Mouse (Mus musculus) E14TG2a.4 (cell line): ENCODE data around the gene Car11.

ENCODE experiments used
- H3K27me3 ChIP-seq: 2 replicates; pipeline ENCODE4 v1.6.1; 2014; ENCODE audit warnings: low read length, control low read depth; ENCODE audit not compliant: insufficient read depth
- H3K36me3 ChIP-seq: 2 replicates; pipeline ENCODE4 v1.6.1; 2014; ENCODE audit warnings: low read length, control low read depth; ENCODE audit not compliant: insufficient read depth
- H3K4me1 ChIP-seq: replicated peaks from 2 replicates; pipeline ENCODE4 v1.6.1; 2014; ENCODE audit warnings: low read depth, low read length, control low read depth
- H3K4me3 ChIP-seq: replicated peaks from 2 replicates; pipeline ENCODE4 v1.5.1; 2014; ENCODE audit warnings: mild to moderate bottlenecking, low read length
- H3K9me3 ChIP-seq: 2 replicates; pipeline ENCODE4 v1.6.1; 2014; ENCODE audit warnings: low read length, control low read depth
- CTCF ChIP-seq: conservative IDR thresholded peaks from 2 replicates; pipeline ENCODE4 v1.5.1; 2014; ENCODE audit warnings: low read length
- NANOG ChIP-seq: IDR thresholded peaks from 2 replicates; pipeline ENCODE4 v1.6.1; 2014; ENCODE audit warnings: borderline replicate concordance, low read length, mixed read lengths
- POU5F1 ChIP-seq: IDR thresholded peaks from 2 replicates; pipeline ENCODE4 v1.6.1; 2014; ENCODE audit warnings: low read length, borderline replicate concordance

The Car11 gene

DNA sequence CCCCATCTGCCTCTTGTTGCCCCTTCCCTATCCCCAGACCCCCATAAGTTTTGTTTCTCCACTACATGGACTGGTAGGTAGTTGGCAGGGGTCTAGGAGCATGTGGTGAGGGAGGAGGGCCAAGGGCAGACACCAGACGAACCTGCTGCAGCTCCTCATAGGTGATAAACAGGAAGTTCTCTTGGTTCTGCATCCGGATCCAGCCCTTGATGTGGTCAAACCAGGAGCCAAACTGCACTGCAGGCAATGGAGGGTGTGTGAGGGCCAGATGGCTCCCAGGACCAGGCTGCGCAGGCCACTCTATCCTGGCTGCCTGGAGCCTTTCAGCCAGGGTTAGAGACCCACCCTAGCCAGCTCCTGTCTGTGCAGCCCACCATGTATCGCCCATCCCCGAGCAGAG lies 33.8 kb downstream of the Car11 start:
- Histone ChIP-seq H3K9me3 (no peaks in the 10 kb centered on the region), H3K4me1 (peaks cover 55% of the 10 kb centered on the region), H3K27me3 (no peaks in the 10 kb centered on the region), H3K4me3 (no peak overlapping the region), H3K36me3 (peaks cover 12% of the 10 kb centered on the region)
- TF ChIP-seq POU5F1, result no peak
- no peak for TF ChIP-seq NANOG
- no peak for TF ChIP-seq CTCF

DNA sequence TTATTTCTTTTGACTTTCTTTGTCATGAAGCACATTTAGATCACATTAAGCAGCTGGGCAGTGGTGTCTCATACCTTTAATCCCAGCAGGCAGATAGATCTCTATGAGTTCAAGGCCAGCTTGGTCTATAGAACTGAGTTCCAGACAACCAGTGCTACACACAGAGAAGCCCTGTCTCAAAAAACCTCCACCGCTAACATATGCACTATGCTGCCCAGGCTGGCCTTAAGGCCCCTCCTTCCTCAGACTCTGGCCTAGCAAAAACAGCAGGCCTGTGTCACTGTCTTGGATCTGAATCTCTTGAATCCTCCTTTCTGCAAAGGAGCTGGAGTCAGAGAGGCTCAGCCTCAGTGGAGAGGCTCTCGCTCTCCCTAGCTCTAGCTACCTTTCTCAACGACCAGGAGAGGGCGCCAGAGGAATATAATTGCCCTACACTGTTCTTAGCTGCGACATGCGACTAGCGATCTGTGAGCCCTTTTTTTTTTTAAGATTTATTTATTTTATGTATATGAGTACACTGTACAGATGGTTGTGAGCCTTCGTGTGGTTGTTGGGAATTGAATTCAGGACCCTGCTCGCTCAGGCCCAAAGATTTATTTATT lies 39.6 kb downstream of the Car11 start:
- no peaks in the 10 kb centered on the region for H3K9me3 ChIP-seq
- peaks cover 26% of the 10 kb centered on the region for H3K4me1 ChIP-seq
- H3K36me3 ChIP-seq, result no peaks in the 10 kb centered on the region
- no peak overlapping the region for H3K4me3 ChIP-seq
- no peaks in the 10 kb centered on the region for H3K27me3 ChIP-seq
- TF ChIP-seq POU5F1 (no peak), NANOG (no peak), CTCF (peak; percentile 20; the same call in 1 of the 2 replicates)

- no peak overlapping the region for H3K4me3 ChIP-seq
- H3K27me3 ChIP-seq, result no peaks in the 10 kb centered on the region
- H3K36me3 ChIP-seq, result no peaks in the 10 kb centered on the region
- H3K4me1 ChIP-seq, result peaks cover 24% of the 10 kb centered on the region
- TF ChIP-seq POU5F1 (no peak), NANOG (no peak), CTCF (no peak)
- H3K9me3 ChIP-seq, result no peaks in the 10 kb centered on the region
Measured at GRCm38 (mm10) chr7:45739820-45740219, 40.2 kb downstream of the Car11 start.

GRCm38 (mm10) chr7:45741308-45741707 lies 41.7 kb downstream of the Car11 start:
- Histone ChIP-seq H3K36me3 (no peaks in the 10 kb centered on the region), H3K4me1 (peaks cover 15% of the 10 kb centered on the region), H3K4me3 (no peak overlapping the region), H3K27me3 (no peaks in the 10 kb centered on the region), H3K9me3 (no peaks in the 10 kb centered on the region)
- TF ChIP-seq NANOG (no peak), CTCF (no peak), POU5F1 (no peak)

GRCm38 (mm10) chr7:45741777-45742176 lies 42.1 kb downstream of the Car11 start:
- H3K9me3 ChIP-seq, result no peaks in the 10 kb centered on the region
- peaks cover 17% of the 10 kb centered on the region for H3K4me1 ChIP-seq
- no peak for TF ChIP-seq POU5F1
- TF ChIP-seq CTCF, result no peak
- TF ChIP-seq NANOG, result no peak
- H3K27me3 ChIP-seq, result no peaks in the 10 kb centered on the region
- no peak overlapping the region for H3K4me3 ChIP-seq
- H3K36me3 ChIP-seq, result no peaks in the 10 kb centered on the region

DNA sequence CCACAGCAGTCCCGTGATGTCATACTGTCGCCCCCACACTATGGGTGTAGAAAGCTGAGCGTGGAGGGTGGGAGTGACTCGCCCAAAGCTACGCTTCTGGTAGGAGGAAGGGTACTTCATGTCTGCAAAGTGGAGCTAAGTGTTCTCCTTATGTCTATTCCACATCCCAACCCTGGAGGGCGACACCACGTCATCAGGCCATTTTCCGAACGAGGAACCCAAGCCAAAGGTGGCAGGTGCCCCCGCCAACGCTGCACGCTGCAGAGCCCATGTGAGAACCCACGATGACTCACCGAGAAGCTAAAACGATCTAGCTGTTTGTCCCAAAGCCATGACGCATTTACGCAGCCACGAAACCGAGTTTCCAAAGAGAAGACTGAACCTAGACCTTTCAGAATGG lies 42.7 kb downstream of the Car11 start:
- Histone ChIP-seq H3K9me3 (no peaks in the 10 kb centered on the region), H3K36me3 (no peaks in the 10 kb centered on the region), H3K4me1 (peaks cover 23% of the 10 kb centered on the region), H3K4me3 (peak overlapping the region; percentile 51), H3K27me3 (no peaks in the 10 kb centered on the region)
- TF ChIP-seq CTCF (no peak; the same call in 1 of the 2 replicates), POU5F1 (no peak), NANOG (no peak)

DNA sequence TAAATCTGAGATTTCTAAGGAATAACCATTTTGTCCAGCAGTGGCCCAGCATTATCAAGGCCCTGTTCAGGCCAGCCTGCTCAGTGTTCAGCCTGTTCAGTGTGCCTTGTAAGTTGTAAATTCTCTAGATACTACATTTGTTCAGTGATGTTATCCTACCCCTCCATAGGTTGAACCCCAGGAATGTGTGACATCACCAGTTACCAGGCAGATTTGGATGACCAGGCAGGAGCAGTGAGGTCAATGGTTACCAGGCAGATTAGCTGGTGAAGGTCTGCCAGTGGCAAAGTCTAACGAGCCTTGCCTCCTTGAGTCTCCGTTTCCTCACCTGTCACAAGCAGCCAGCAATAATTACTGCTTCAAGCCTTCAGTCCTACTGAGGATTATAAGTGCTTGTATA lies 44.7 kb downstream of the Car11 start:
- H3K4me3 ChIP-seq, result no peak overlapping the region
- no peak for TF ChIP-seq POU5F1
- TF ChIP-seq CTCF, result no peak
- no peak for TF ChIP-seq NANOG
- peaks cover 24% of the 10 kb centered on the region for H3K4me1 ChIP-seq

GRCm38 (mm10) chr7:45746518-45746917 lies 46.9 kb downstream of the Car11 start:
- no peak overlapping the region for H3K4me3 ChIP-seq
- H3K4me1 ChIP-seq, result peaks cover 38% of the 10 kb centered on the region
- no peaks in the 10 kb centered on the region; the same call in 1 of the 2 replicates for H3K27me3 ChIP-seq
- no peaks in the 10 kb centered on the region for H3K9me3 ChIP-seq
- no peaks in the 10 kb centered on the region for H3K36me3 ChIP-seq
- TF ChIP-seq CTCF, result peak; percentile 89
- no peak for TF ChIP-seq NANOG

More for the DNA sequence above, 44.7 kb downstream of the Car11 start:
- H3K9me3 ChIP-seq, result no peaks in the 10 kb centered on the region
- no peaks in the 10 kb centered on the region; the same call in 1 of the 2 replicates for H3K27me3 ChIP-seq
- no peaks in the 10 kb centered on the region for H3K36me3 ChIP-seq

DNA sequence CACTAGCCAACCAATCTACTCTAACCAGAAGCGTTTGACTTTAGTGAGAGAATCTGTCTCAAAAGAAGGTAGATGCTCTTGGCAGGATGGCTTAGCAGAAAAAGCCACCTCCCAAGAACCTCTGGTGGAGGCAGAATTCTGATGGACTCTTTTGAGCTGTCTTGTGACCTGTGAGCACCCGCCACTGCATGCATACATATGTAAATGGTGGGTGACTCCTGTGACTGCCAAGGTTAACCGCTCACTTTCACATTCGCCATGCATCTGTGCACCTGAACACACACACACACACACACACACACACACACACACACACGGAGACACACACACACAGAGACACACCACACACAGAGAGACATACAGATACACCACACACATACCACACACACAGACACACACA lies 47.8 kb downstream of the Car11 start:
- TF ChIP-seq CTCF, result no peak
- no peak; the same call in 1 of the 2 replicates for TF ChIP-seq NANOG
- no peak for TF ChIP-seq POU5F1
- Histone ChIP-seq H3K27me3 (no peaks in the 10 kb centered on the region; the same call in 1 of the 2 replicates), H3K9me3 (no peaks in the 10 kb centered on the region)

DNA sequence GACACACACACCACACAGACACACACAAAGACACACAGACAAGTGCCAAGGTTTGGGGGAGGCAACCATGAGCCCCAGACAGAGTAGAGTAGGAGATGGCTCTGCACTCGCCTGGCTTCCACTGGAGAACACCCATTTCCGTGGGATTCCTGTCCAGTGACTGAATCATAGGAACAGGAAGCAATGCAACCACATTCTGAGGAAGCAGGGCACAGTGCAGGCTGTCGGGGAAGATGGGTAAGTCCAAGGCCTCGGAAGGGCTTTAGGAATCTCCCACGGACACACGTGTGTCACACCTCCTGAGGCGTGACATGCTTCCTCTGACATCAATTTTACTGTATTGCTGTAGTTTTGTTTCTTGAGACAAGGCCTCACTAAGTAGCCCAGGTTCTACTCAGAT lies 48.5 kb downstream of the Car11 start:
- TF ChIP-seq POU5F1 (no peak), NANOG (no peak), CTCF (no peak)

More for the DNA sequence above, 47.8 kb downstream of the Car11 start:
- peaks cover 32% of the 10 kb centered on the region for H3K4me1 ChIP-seq
- no peak overlapping the region for H3K4me3 ChIP-seq
- no peaks in the 10 kb centered on the region for H3K36me3 ChIP-seq

More for the DNA sequence above, 48.5 kb downstream of the Car11 start:
- H3K4me3 ChIP-seq, result no peak overlapping the region
- no peaks in the 10 kb centered on the region; the same call in 1 of the 2 replicates for H3K27me3 ChIP-seq
- H3K36me3 ChIP-seq, result no peaks in the 10 kb centered on the region
- peaks cover 27% of the 10 kb centered on the region for H3K4me1 ChIP-seq
- no peaks in the 10 kb centered on the region for H3K9me3 ChIP-seq
